Mouse (Mus musculus) hindbrain, postnatal 0 days (tissue): ENCODE results near the gene Ofcc1. TPM values are rescaled to one million over a fixed set of nuclear protein-coding genes. Genes with fewer than 3 reads are reported as not detected.
A peak's percentile ranks its signal among the peaks of the same experiment; 100 is the strongest.

Experiments
- ATAC-seq: fragments of 200-750 bp; cut with Nextera tagmentation; 2 replicates; pipeline ENCODE4 v1.8.0; 2017; ENCODE audit warnings: mild to moderate bottlenecking, moderate TSS enrichment, moderate library complexity
- DNase-seq: peaks from one replicate; pipeline ENCODE4 v3.0.0-alpha.2; 2015; ENCODE audit warnings: low spot score
- H3K27ac ChIP-seq: fragments of 300-500 bp; sonication (generic); 2 replicates; pipeline ENCODE4 v1.5.1; 2014; ENCODE audit warnings: mild to moderate bottlenecking
- H3K27me3 ChIP-seq: fragments of 300-500 bp; sonication (generic); 2 replicates; pipeline ENCODE4 v1.6.1; 2014; ENCODE audit warnings: low read length, mixed read lengths; ENCODE audit not compliant: insufficient read depth
- H3K36me3 ChIP-seq: fragments of 300-500 bp; sonication (generic); 2 replicates; pipeline ENCODE4 v1.6.1; 2014; ENCODE audit warnings: low read length, mixed read lengths; ENCODE audit not compliant: insufficient read depth
- H3K4me1 ChIP-seq: fragments of 300-500 bp; sonication (generic); 2 replicates; pipeline ENCODE4 v1.6.1; 2014; ENCODE audit warnings: antibody characterized with exemption, low read length, mixed read lengths; ENCODE audit not compliant: insufficient read depth
- H3K4me2 ChIP-seq: fragments of 300-500 bp; sonication (generic); 2 replicates; pipeline ENCODE4 v1.6.1; 2014; ENCODE audit warnings: low read depth, mild to moderate bottlenecking, low read length, moderate library complexity, mixed read lengths
- H3K4me3 ChIP-seq: fragments of 300-500 bp; sonication (generic); 2 replicates; pipeline ENCODE4 v1.5.1; 2014; ENCODE audit warnings: low read length
- H3K9ac ChIP-seq: fragments of 300-500 bp; sonication (generic); replicated peaks from 2 replicates; pipeline ENCODE4 v1.6.1; 2014; ENCODE audit warnings: mild to moderate bottlenecking, low read length, moderate library complexity, mixed read lengths
- H3K9me3 ChIP-seq: fragments of 300-500 bp; sonication (generic); 2 replicates; pipeline ENCODE4 v1.6.1; 2016; ENCODE audit warnings: low read length, mixed read lengths
- CTCF ChIP-seq: IDR thresholded peaks from 2 replicates; pipeline ENCODE4 v1.5.1; 2016; ENCODE audit warnings: antibody characterized with exemption, control low read depth, low read depth
- WGBS: fragments of 180-500 bp; shearing (Covaris S2); extraction: QIAGEN DNeasy Blood & Tissue Kit; methylation state at CpG from one replicate; pipeline ENCODE4 v1.1.7; 2014; 5-methylcytosine and 5-hydroxymethylcytosine counted together
- polyA plus RNA-seq: library from polyadenylated mRNA; unstranded; fragments of >200 nt; fragmentation: Nextera tagmentation; extraction: Ambion mirVana; gene quantifications from 2 replicates; pipeline ENCODE4 v1.2.1, GENCODE M21; 2015
- total RNA-seq: library from RNA; depleted of rRNA; stranded (reverse); fragments of >200 nt; gene quantifications from 2 replicates; pipeline ENCODE4 v1.2.3, GENCODE M21; 2014; rRNA removed

Gene Ofcc1
- 0.14 and 0.78 TPM in 2 replicates for total RNA-seq
- 0.08 and 0.11 TPM in 2 replicates for polyA plus RNA-seq

DNA sequence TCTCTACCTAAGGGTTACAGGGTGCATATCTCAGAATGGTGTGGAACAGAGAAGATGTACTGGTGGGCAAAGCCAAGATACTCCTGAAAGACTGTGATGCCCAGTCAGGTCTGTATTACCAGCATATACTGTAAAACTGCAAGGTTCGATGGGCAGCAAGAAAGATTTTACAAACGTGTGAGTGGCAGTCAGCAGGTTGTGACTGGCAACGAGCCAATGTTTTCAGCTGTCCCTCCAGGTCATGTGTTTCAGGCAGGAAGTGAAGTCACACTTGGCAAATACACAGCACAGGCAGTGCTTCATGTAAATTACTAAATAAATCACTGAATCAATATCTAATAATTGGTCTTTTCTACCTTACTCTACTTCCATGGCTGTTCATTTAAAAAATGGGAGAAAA, at the start of gene Ofcc1:
Ofcc1 (minus strand) TSS at position 163 of the 400 bp plus-strand sequence.
- Histone ChIP-seq H3K27me3 (no peaks in the 10 kb centered on the region), H3K4me3 (no peak within 1 kb of the TSS), H3K27ac (no peak within 1 kb of the TSS), H3K9me3 (no peaks in the 10 kb centered on the region), H3K4me1 (no peaks in the 10 kb centered on the region), H3K4me2 (no peak within 1 kb of the TSS), H3K36me3 (no peaks in the 10 kb centered on the region), H3K9ac (no peak within 1 kb of the TSS)
- TF ChIP-seq CTCF = no peak
- 52% methylated on average over 3 of the region's 3 CpGs for WGBS
- DNase-seq = peak; percentile 52
- ATAC-seq = no peak

DNA sequence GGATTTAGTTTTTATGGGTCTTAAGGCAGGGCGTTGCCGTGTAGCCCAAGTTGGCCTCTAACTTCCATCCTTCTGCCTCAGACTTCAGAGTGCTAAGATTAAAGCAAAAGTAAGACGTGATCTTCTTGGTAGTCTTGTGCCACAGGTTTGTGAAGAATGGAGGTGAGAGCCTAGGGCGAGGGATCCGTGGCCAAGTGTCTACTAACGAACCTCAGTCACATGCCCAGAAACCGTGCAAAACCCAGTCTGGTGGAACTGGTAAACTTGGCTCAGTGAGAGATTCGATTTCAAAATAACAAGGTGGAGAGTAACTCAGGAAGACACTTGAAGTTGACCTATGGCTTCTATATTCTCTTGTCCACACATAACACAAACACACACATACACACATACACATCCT, 28.9 kb upstream of the Ofcc1 start:
- no peaks in the 10 kb centered on the region for H3K4me1 ChIP-seq
- no peak overlapping the region for H3K9ac ChIP-seq
- H3K36me3 ChIP-seq = no peaks in the 10 kb centered on the region
- ATAC-seq (no peak), DNase-seq (no peak)
- H3K27ac ChIP-seq = no peak overlapping the region
- no peak overlapping the region for H3K4me3 ChIP-seq
- no peak for TF ChIP-seq CTCF
- WGBS = 87% methylated on average over 8 of the region's 8 CpGs
- H3K4me2 ChIP-seq = no peak overlapping the region
- no peaks in the 10 kb centered on the region for H3K27me3 ChIP-seq
- H3K9me3 ChIP-seq = no peaks in the 10 kb centered on the region

DNA sequence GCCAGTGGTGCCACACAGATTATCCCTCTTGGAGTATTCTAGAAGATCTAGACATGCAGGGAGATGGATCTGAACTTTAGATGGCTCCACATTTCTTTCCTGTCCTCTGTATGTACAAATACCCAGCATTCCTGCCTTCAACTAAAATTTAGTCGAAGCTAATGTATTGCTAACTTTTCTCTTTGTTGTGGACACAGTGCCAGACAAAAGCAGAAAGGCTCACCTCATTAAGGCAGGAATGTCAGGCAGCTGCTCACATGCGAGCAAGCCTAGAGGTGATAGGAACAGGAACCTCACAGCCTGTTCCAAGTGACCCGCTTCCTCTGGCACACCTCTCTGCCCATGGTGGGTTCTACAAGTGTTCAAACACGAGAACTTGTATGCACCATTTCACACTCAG, 26.2 kb upstream of the Ofcc1 start:
- no peak for TF ChIP-seq CTCF
- no peak overlapping the region for H3K9ac ChIP-seq
- no peaks in the 10 kb centered on the region for H3K4me1 ChIP-seq
- ATAC-seq = no peak
- no peak overlapping the region for H3K4me3 ChIP-seq
- no peak overlapping the region for H3K27ac ChIP-seq
- no peak overlapping the region for H3K4me2 ChIP-seq
- WGBS = 55% methylated on average over 4 of the region's 4 CpGs
- H3K36me3 ChIP-seq = no peaks in the 10 kb centered on the region
- H3K9me3 ChIP-seq = no peaks in the 10 kb centered on the region
- H3K27me3 ChIP-seq = no peaks in the 10 kb centered on the region
- DNase-seq = no peak

DNA sequence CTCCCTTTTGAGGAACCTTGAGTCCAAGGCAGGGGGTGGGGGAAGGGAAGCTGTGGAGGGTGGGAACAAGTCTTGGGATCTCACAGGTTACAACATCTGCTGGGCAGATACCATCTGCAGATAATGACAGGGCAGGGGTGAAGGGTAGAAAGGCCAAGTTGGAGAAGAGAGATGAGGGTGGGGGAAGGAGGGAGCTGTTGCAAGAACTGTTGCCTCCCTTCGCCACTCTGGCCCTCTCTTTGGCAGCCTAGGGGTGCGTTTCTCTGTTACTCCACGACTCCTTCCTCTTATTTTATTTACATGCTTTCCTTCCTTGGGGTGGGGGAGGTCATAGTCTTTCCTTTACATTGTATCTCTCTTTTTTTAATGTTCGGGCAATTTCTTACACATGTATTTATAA, 23.7 kb upstream of the Ofcc1 start:
- DNase-seq (no peak), ATAC-seq (no peak)
- no peak overlapping the region for H3K4me2 ChIP-seq
- H3K9me3 ChIP-seq = 0 out of 2 replicates have a peak, but pooled peaks cover 2% of the 10 kb centered on the region
- H3K27ac ChIP-seq = no peak overlapping the region
- no peaks in the 10 kb centered on the region for H3K36me3 ChIP-seq
- H3K4me3 ChIP-seq = no peak overlapping the region
- no peaks in the 10 kb centered on the region for H3K27me3 ChIP-seq
- 81% methylated on average over 4 of the region's 4 CpGs for WGBS
- no peaks in the 10 kb centered on the region for H3K4me1 ChIP-seq
- no peak for TF ChIP-seq CTCF
- H3K9ac ChIP-seq = no peak overlapping the region

DNA sequence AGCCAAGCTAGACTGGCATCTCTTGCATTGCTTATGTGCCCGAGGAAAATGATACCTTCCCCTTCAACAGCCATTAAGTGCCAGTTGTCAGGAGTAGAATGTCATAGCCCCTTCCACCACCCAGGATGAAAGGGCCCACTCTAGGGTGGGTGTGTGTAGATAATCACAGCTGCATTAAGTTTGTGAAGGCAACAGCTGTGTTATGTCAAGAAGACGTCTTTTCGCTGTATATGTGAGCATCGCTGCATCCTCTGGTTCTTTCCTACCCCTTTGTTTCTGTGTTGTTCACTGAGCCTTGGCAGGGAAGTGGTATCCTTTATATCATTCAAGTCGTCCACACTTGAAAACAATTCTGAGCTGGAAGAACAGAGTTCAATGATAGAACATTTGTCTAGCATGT, 15.5 kb upstream of the Ofcc1 start:
- Histone ChIP-seq H3K4me1 (no peaks in the 10 kb centered on the region), H3K9me3 (0 out of 2 replicates have a peak, but pooled peaks cover 2% of the 10 kb centered on the region), H3K27ac (no peak overlapping the region), H3K4me2 (no peak overlapping the region), H3K4me3 (no peak overlapping the region), H3K9ac (no peak overlapping the region), H3K36me3 (no peaks in the 10 kb centered on the region), H3K27me3 (no peaks in the 10 kb centered on the region)
- ATAC-seq = no peak
- DNase-seq = no peak
- 74% methylated on average over 5 of the region's 5 CpGs for WGBS
- no peak for TF ChIP-seq CTCF

DNA sequence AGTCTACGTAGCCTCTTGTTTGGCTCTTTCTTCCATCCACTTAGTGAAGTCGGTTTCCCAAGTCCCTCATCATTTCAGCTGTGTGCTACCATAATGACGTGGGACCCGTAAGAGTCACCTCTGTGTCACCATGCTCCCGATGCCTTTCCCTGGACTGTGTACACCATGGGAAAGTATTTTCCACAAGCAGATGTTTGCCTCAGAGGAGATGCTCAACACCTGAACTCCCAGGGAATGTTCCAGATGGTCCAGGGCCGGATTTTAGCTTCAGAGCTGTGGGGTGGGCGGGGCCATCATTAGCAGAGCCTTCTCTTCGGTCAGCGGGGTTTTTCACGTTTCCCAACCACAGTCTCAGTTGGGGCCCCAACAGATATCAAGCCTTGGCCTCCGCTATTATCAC, 5.5 kb upstream of the Ofcc1 start:
- no peaks in the 10 kb centered on the region for H3K36me3 ChIP-seq
- H3K9ac ChIP-seq = no peak overlapping the region
- no peaks in the 10 kb centered on the region for H3K27me3 ChIP-seq
- ATAC-seq (no peak), DNase-seq (no peak)
- no peaks in the 10 kb centered on the region for H3K4me1 ChIP-seq
- H3K9me3 ChIP-seq = no peaks in the 10 kb centered on the region
- no peak overlapping the region for H3K4me2 ChIP-seq
- H3K27ac ChIP-seq = no peak overlapping the region
- no peak overlapping the region for H3K4me3 ChIP-seq
- WGBS = 84% methylated on average over 11 of the region's 11 CpGs
- TF ChIP-seq CTCF = no peak

DNA sequence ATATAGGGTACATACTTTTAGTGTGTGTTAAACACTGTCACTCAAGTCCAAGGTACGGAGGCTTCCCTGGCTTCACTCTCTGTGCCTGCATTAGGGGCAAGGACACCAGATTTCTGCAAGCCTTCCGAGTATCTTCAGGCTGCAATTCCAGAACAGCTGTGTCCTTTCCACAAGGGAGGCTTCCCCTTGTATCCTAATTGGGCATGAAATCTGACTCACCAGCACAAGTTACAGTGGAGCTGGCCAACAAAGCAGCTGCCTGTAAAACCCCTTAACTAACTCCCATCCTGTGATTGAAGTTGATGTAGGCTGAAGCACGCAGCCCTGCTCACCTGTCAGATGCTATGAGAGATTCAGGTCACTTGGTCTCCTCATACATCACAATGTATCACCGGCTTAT, 3.6 kb upstream of the Ofcc1 start:
- Histone ChIP-seq H3K4me3 (no peak overlapping the region), H3K9ac (no peak overlapping the region), H3K4me1 (no peaks in the 10 kb centered on the region), H3K9me3 (no peaks in the 10 kb centered on the region), H3K4me2 (no peak overlapping the region), H3K27me3 (no peaks in the 10 kb centered on the region), H3K36me3 (no peaks in the 10 kb centered on the region), H3K27ac (no peak overlapping the region)
- WGBS = 50% methylated on average over 4 of the region's 4 CpGs
- no peak for TF ChIP-seq CTCF
- ATAC-seq (peak; percentile 35; the same call in 1 of the 2 replicates), DNase-seq (peak; percentile 58)
